Mouse (Mus musculus): ENCODE results near the gene Macrod2.

Macrod2 gene

GRCm38 (mm10) chr2:140395179-140395578 is at the start of gene Macrod2:
TSS of gene Macrod2 (plus strand) at chr2:140395309.
- peak; percentile 93 for DNase-seq (ENCODE audit: low spot score)

GRCm38 (mm10) chr2:140359905-140360304 is 35.2 kb upstream of the Macrod2 start:
- no peak for DNase-seq (ENCODE audit: low spot score)

GRCm38 (mm10) chr2:140364804-140365203 is 30.3 kb upstream of the Macrod2 start:
- DNase-seq (ENCODE audit: low spot score), result no peak

GRCm38 (mm10) chr2:140389525-140389924 is 5.6 kb upstream of the Macrod2 start, which contains the start of gene Sel1l2:
TSS of gene Sel1l2 (minus strand) at chr2:140389706.
- DNase-seq (ENCODE audit: low spot score), result no peak

GRCm38 (mm10) chr2:140395744-140396231 is 679 bp downstream of the Macrod2 start:
- peak; percentile 4 for DNase-seq (ENCODE audit: low spot score)

- no peak for DNase-seq (ENCODE audit: low spot score)
Measured at GRCm38 (mm10) chr2:140425844-140426243, 30.7 kb downstream of the Macrod2 start.

- DNase-seq (ENCODE audit: low spot score), result no peak
Measured at GRCm38 (mm10) chr2:140427283-140427682, 32.2 kb downstream of the Macrod2 start.

- no peak for DNase-seq (ENCODE audit: low spot score)
Measured at GRCm38 (mm10) chr2:140439081-140439480, 44.0 kb downstream of the Macrod2 start.

GRCm38 (mm10) chr2:140448636-140449035 is 53.5 kb downstream of the Macrod2 start:
- no peak for DNase-seq (ENCODE audit: low spot score)

GRCm38 (mm10) chr2:140475770-140476169 is 80.7 kb downstream of the Macrod2 start:
- no peak for DNase-seq (ENCODE audit: low spot score)

GRCm38 (mm10) chr2:140476891-140477290 is 81.8 kb downstream of the Macrod2 start:
- no peak for DNase-seq (ENCODE audit: low spot score)

- DNase-seq (ENCODE audit: low spot score), result no peak
Measured at GRCm38 (mm10) chr2:140482604-140483003, 87.5 kb downstream of the Macrod2 start.

GRCm38 (mm10) chr2:140497688-140498087 is 102.6 kb downstream of the Macrod2 start:
- no peak for DNase-seq (ENCODE audit: low spot score)

- DNase-seq (ENCODE audit: low spot score), result no peak
Measured at GRCm38 (mm10) chr2:140500951-140501350, 105.8 kb downstream of the Macrod2 start.

- no peak for DNase-seq (ENCODE audit: low spot score)
Measured at GRCm38 (mm10) chr2:140521472-140521871, 126.4 kb downstream of the Macrod2 start.

GRCm38 (mm10) chr2:140530214-140530613 is 135.1 kb downstream of the Macrod2 start:
- DNase-seq (ENCODE audit: low spot score), result no peak

- no peak for DNase-seq (ENCODE audit: low spot score)
Measured at GRCm38 (mm10) chr2:140532024-140532423, 136.9 kb downstream of the Macrod2 start.

- DNase-seq (ENCODE audit: low spot score), result no peak
Measured at GRCm38 (mm10) chr2:140532859-140533519, 137.9 kb downstream of the Macrod2 start.

GRCm38 (mm10) chr2:140533621-140534020 is 138.5 kb downstream of the Macrod2 start:
- no peak for DNase-seq (ENCODE audit: low spot score)

GRCm38 (mm10) chr2:140534583-140534982 is 139.5 kb downstream of the Macrod2 start:
- no peak for DNase-seq (ENCODE audit: low spot score)

GRCm38 (mm10) chr2:140535832-140536571 is 140.9 kb downstream of the Macrod2 start:
- no peak for DNase-seq (ENCODE audit: low spot score)

GRCm38 (mm10) chr2:140549286-140549685 is 154.2 kb downstream of the Macrod2 start:
- no peak for DNase-seq (ENCODE audit: low spot score)

- no peak for DNase-seq (ENCODE audit: low spot score)
Measured at GRCm38 (mm10) chr2:140561426-140561825, 166.3 kb downstream of the Macrod2 start.
